8 mouse cellular contexts compared by ENCODE assay signal in the genomic region with DNA sequence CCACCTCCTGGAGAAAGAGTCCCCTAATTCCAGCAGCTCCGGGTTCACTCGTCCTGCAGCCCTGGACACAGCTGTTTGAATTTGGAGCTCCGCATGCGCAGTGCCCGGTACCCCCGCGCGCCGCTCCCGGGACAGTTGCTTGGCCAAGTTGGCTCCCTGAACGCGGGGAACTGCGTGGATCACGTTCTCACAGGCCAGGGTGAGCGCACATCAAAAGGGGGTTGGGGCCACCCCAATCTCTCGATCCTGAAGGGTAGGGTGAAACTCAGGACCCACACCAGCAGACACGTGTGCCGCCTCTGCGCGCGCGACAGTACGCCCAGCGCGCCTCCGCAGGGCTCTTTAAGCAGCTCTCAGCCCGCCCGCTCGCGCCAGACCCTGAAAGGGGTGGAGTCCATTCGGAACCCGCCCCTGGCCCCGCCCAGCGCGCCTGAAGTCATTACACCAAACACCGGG. TPM values are rescaled to one million over a fixed set of nuclear protein-coding genes. Genes with fewer than 3 reads are reported as not detected.
A peak's percentile ranks its signal among the peaks of the same experiment; 100 is the strongest.
DNase-seq lines count a peak whose midpoint lies in the region; ATAC-seq and TF ChIP-seq lines count a peak whose summit lies in the region.

A gene (minus strand): TSS at position 344 of the 456 bp plus-strand sequence.

- peak within 1 kb of the TSS; percentile 79 for H3K27ac ChIP-seq in lung, embryonic 15.5 days
- no peak within 1 kb of the TSS for H3K27ac ChIP-seq in olfactory bulb, adult 2 months (ENCODE audit: insufficient read depth, low read depth, low read length)
- H3K27ac ChIP-seq in thymus, adult 2 months (ENCODE audit: control insufficient read depth, insufficient read depth, low read length) = no peak within 1 kb of the TSS

- H3K9ac ChIP-seq in lung, embryonic 15.5 days = peak within 1 kb of the TSS; percentile 57

- peaks cover 19% of the 10 kb centered on the region for H3K36me3 ChIP-seq in G1E (replicated peaks)
- no peaks in the 10 kb centered on the region for H3K36me3 ChIP-seq in lung, embryonic 15.5 days
- H3K36me3 ChIP-seq in thymus, adult 2 months (ENCODE audit: control insufficient read depth, insufficient read depth, low read length) = no peaks in the 10 kb centered on the region

- no peaks in the 10 kb centered on the region for H3K9me3 ChIP-seq in G1E (replicated peaks)
- no peaks in the 10 kb centered on the region for H3K9me3 ChIP-seq in lung, embryonic 15.5 days

- H3K27me3 ChIP-seq in G1E (ENCODE audit: insufficient read depth, low read length) = no peaks in the 10 kb centered on the region
- no peaks in the 10 kb centered on the region for H3K27me3 ChIP-seq in lung, embryonic 15.5 days
- H3K27me3 ChIP-seq in thymus, adult 2 months (ENCODE audit: control insufficient read depth, insufficient read depth, low read length) = no peaks in the 10 kb centered on the region

- H3K4me1 ChIP-seq in G1E (ENCODE audit: insufficient read depth, low read depth, low read length) = peaks cover 65% of the 10 kb centered on the region
- H3K4me1 ChIP-seq in lung, embryonic 15.5 days = peaks cover 42% of the 10 kb centered on the region
- H3K4me1 ChIP-seq in olfactory bulb, adult 2 months (ENCODE audit: control insufficient read depth, insufficient read depth, low read length) = peaks cover 14% of the 10 kb centered on the region
- H3K4me1 ChIP-seq in thymus, adult 2 months (replicated peaks; ENCODE audit: control insufficient read depth, insufficient read depth, low read length) = peaks cover 41% of the 10 kb centered on the region

- H3K4me2 ChIP-seq in lung, embryonic 15.5 days = peak within 1 kb of the TSS; percentile 90

- TF ChIP-seq POLR2A in olfactory bulb, adult 2 months (IDR thresholded peaks at IDR 0.05; ENCODE audit: insufficient read depth, low read depth, low read length) = 0 out of 2 replicates have a peak, but pooled peaks have one; percentile 30
- peak; percentile 75; the same call in 1 of the 2 replicates for TF ChIP-seq POLR2A in thymus, adult 2 months (IDR thresholded peaks at IDR 0.05; ENCODE audit: control insufficient read depth, extremely low read depth, insufficient read depth, low read length, poor library complexity)

- no peak for TF ChIP-seq CTCF in G1E (IDR thresholded peaks at IDR 0.05; ENCODE audit: low read depth, low read length)
- no peak for TF ChIP-seq CTCF in olfactory bulb, adult 2 months (IDR thresholded peaks at IDR 0.05; ENCODE audit: insufficient read depth, low read depth, low read length)
- no peak for TF ChIP-seq CTCF in thymus, adult 2 months (IDR thresholded peaks at IDR 0.05; ENCODE audit: borderline replicate concordance, control insufficient read depth, extremely low read depth, insufficient read depth, low read length, poor library complexity)

- ATAC-seq in G1E (ENCODE audit: extremely low read depth, insufficient number of reproducible peaks, low FRiP score, poor library complexity, severe bottlenecking) = peak; percentile 71
- ATAC-seq in frontal cortex, adult (ENCODE audit: low TSS enrichment) = peak; percentile 93
- ATAC-seq in hematopoietic stem cell, adult 5-6 weeks (replicated peaks in 1 of 2; ENCODE audit: insufficient read depth in 1 of 2, low FRiP score in 2 of 2, low TSS enrichment in 1 of 2, low read depth in 1 of 2, poor library complexity in 2 of 2, severe bottlenecking in 2 of 2) = peak; percentile 83 to 87
- ATAC-seq in lung, embryonic 15.5 days (ENCODE audit: borderline replicate concordance, extremely low read depth, low FRiP score, low TSS enrichment) = peak; percentile 88

- under 1% methylated on average over 36 of the region's 36 CpGs for WGBS in lung, embryonic 15.5 days
- WGBS in olfactory bulb, adult 2 months = under 1% methylated on average over 36 of the region's 36 CpGs
- WGBS in thymus, adult 2 months = under 1% methylated on average over 36 of the region's 36 CpGs

- peak; percentile 76 for DNase-seq in G1E (ENCODE audit: low spot score)
- DNase-seq in cerebellum, adult 9-10 months = peak; percentile 12
- peak; percentile 45 to 59 for DNase-seq in layer of hippocampus, adult 8-10 months (ENCODE audit: low spot score in 2 of 2)
- DNase-seq in thymus, adult 2 months = peak; percentile 86

- H3K4me3 ChIP-seq in G1E (ENCODE audit: low read depth, low read length) = peak within 1 kb of the TSS; percentile 82
- peak within 1 kb of the TSS; percentile 66 for H3K4me3 ChIP-seq in lung, embryonic 15.5 days
- H3K4me3 ChIP-seq in olfactory bulb, adult 2 months (ENCODE audit: insufficient read depth, low read depth, low read length) = peak within 1 kb of the TSS; percentile 57
- H3K4me3 ChIP-seq in thymus, adult 2 months (ENCODE audit: control insufficient read depth, insufficient read depth, low read length) = peak within 1 kb of the TSS; percentile 99

RNA-seq across cellular contexts. Expression of the gene that starts here (rescaled TPM):
- total RNA-seq in G1E (2014; fragmentation: Nextera tagmentation) (4.3 and 5.0 TPM in 2 replicates), G1E (2017) (7.5 and 7.9 TPM in 2 replicates)
- polyA plus RNA-seq in G1E (2012) = 12.1 and 12.5 TPM in 2 replicates
- 18.8 and 23.6 TPM in 2 replicates for total RNA-seq in hematopoietic stem cell, adult 5-6 weeks (2017)
- total RNA-seq in layer of hippocampus, adult 8-10 months (2022) = under 1 TPM; 0.33 to 0.71 (median 0.48) TPM
- polyA plus RNA-seq in lung, embryonic 15.5 days (2015; fragmentation: Nextera tagmentation; extraction: Ambion mirVana) = 12.3 and 12.5 TPM in 2 replicates
- not detected in 2 replicates for polyA plus RNA-seq in olfactory bulb, adult 2 months (2012; ENCODE audit: insufficient read depth, insufficient read length, low replicate concordance, missing spikeins)
- polyA plus RNA-seq in thymus, adult 2 months (2012; rRNA removed) = 6.1 and 6.7 TPM in 2 replicates

Comparison
In these comparisons a context has a peak if more than half of its experiments do, and no peak if none do; other contexts are left out.
1. Peak in DNase-seq in layer of hippocampus, adult 8-10 months; RNA of the gene not detected or under 1 TPM.
2. DNase-seq: peak in every context shown above with its lines; median percentile 86 in thymus, adult 2 months; 76 in G1E; 52 in layer of hippocampus, adult 8-10 months; 12 in cerebellum, adult 9-10 months.